20 mouse cellular contexts compared by ENCODE assay signal in the genomic region with DNA sequence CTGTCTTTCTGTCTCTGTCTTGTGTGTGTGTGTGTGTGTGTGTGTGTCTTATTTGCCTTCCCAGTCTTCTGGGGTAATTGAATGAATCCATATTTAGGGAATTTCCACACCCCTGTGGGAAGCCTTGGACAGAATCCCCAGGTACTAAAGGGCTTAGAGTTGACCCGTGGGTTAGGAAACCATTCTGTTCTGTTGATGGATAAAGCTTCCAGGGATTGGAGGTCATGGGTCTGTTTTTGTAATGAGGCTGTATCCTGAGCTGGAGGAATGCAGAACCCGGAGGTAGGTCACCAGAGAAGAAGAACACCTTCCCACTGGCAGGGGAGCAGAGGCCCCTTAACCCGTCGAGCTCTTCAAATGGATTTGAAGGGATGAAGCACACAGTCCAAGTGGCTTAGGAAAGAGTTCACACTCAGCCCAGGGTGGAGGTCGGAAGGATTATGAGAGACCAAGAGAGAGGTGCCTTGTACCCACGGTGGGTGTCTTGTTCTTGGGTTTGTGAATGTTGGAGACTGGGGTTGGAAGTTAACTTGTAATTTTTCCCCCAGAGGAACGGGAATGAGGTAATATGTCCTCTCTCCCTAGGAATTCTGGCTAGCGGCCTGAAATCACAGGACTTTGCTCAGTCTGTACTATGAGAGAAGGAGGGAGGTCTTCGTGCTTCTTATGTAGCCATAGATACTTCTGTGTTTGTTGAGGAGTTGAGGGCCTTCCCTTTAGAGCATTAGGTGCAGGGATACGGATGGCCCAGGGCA. TPM values are rescaled to one million over a fixed set of nuclear protein-coding genes. Genes with fewer than 3 reads are reported as not detected.
A peak's percentile ranks its signal among the peaks of the same experiment; 100 is the strongest.
DNase-seq lines count a peak whose midpoint lies in the region; ATAC-seq lines count a peak whose summit lies in the region.
"Had no signal": no experiment of that assay in that cellular context is flagged by ENCODE, and none has a peak within 500 bp of the region (broad histone marks: within the 10 kb centered on the region; RNA-seq: fewer than 3 reads in every experiment).

No protein-coding gene starts in this region.

- H3K4me2 ChIP-seq in liver, embryonic 12.5 days: no peak overlapping the region
- H3K4me2 ChIP-seq in liver, embryonic 11.5 days: no peak overlapping the region
- H3K4me2 ChIP-seq: forebrain, embryonic 12.5 days; heart, embryonic 13.5 days; limb, embryonic 13.5 days; neural tube, embryonic 12.5 days had no signal

- H3K36me3 ChIP-seq in liver, embryonic 12.5 days: no peaks in the 10 kb centered on the region
- H3K36me3 ChIP-seq in liver, embryonic 11.5 days (ENCODE audit: control insufficient read depth, insufficient read depth, low read length): no peaks in the 10 kb centered on the region
- H3K36me3 ChIP-seq: forebrain, embryonic 12.5 days; heart, embryonic 13.5 days; limb, embryonic 13.5 days; neural tube, embryonic 12.5 days had no signal

- intact Hi-C loops in gastrocnemius, postnatal 14 days (cut with DNase I; ENCODE audit: low total_unique reads): no loop called here

- 56% methylated on average over 10 of the region's 10 CpGs for WGBS in liver, embryonic 12.5 days (ENCODE audit: insufficient replicate concordance)
- WGBS in liver, embryonic 11.5 days: 67% methylated on average over 10 of the region's 10 CpGs

- ATAC-seq in liver, embryonic 12.5 days: no peak
- ATAC-seq in liver, embryonic 11.5 days (replicated peaks; ENCODE audit: low FRiP score): no peak
- ATAC-seq in frontal cortex, adult (ENCODE audit: low TSS enrichment): no peak
- ATAC-seq: lung, postnatal 0 days had no signal

- peak; percentile 23 for DNase-seq in gastrocnemius, adult 18-20 months (ENCODE audit: low spot score)
- no peak for DNase-seq in gastrocnemius, postnatal 14 days
- no peak for DNase-seq in liver, embryonic 11.5 days (ENCODE audit: low spot score)
- DNase-seq in kidney, postnatal 14 days: peak; percentile 72
- peak; percentile 21 for DNase-seq in skeletal muscle tissue, adult 2 months (ENCODE audit: low read depth, low spot score)
- DNase-seq in cerebellum, adult 18-20 months: no peak
- DNase-seq: cerebellum, postnatal 10 days; embryo, embryonic 11 days; gastrocnemius, postnatal 36 days; thymus, postnatal 14 days had no signal

- H3K27me3 ChIP-seq in liver, embryonic 12.5 days (replicated peaks): peaks cover 17% of the 10 kb centered on the region
- no peaks in the 10 kb centered on the region for H3K27me3 ChIP-seq in liver, embryonic 11.5 days (replicated peaks; ENCODE audit: control insufficient read depth, insufficient read depth, low read length)
- H3K27me3 ChIP-seq: neural tube, embryonic 12.5 days had no signal

- H3K4me3 ChIP-seq in liver, embryonic 12.5 days: no peak overlapping the region
- H3K4me3 ChIP-seq in liver, embryonic 11.5 days (ENCODE audit: low read depth, low read length): no peak overlapping the region
- H3K4me3 ChIP-seq: forebrain, embryonic 12.5 days; heart, embryonic 13.5 days; left cerebral cortex, adult 2 months; limb, embryonic 13.5 days; megakaryocyte, embryonic 14.5 days; neural tube, embryonic 12.5 days had no signal

- no peaks in the 10 kb centered on the region for H3K9me3 ChIP-seq in liver, embryonic 12.5 days (replicated peaks)
- H3K9me3 ChIP-seq in liver, embryonic 11.5 days (ENCODE audit: control insufficient read depth, low read length): no peaks in the 10 kb centered on the region
- H3K9me3 ChIP-seq: forebrain, embryonic 12.5 days; heart, embryonic 13.5 days; limb, embryonic 13.5 days; megakaryocyte, embryonic 14.5 days; neural tube, embryonic 12.5 days had no signal

- no peak overlapping the region for H3K9ac ChIP-seq in liver, embryonic 12.5 days
- H3K9ac ChIP-seq in liver, embryonic 11.5 days (ENCODE audit: low read depth, low read length): no peak overlapping the region
- H3K9ac ChIP-seq: forebrain, embryonic 12.5 days; heart, embryonic 13.5 days; limb, embryonic 13.5 days; neural tube, embryonic 12.5 days had no signal

- no peaks in the 10 kb centered on the region for H3K4me1 ChIP-seq in liver, embryonic 12.5 days
- no peaks in the 10 kb centered on the region for H3K4me1 ChIP-seq in liver, embryonic 11.5 days (replicated peaks; ENCODE audit: control insufficient read depth, insufficient read depth, low read length)

- H3K27ac ChIP-seq in liver, embryonic 12.5 days: 0 out of 2 replicates have a peak overlapping the region, but pooled peaks have one; percentile 25
- H3K27ac ChIP-seq in liver, embryonic 11.5 days (ENCODE audit: low read depth, low read length): no peak overlapping the region
- H3K27ac ChIP-seq: forebrain, embryonic 12.5 days; heart, embryonic 13.5 days; left cerebral cortex, adult 2 months; limb, embryonic 13.5 days; neural tube, embryonic 12.5 days had no signal

RNA-seq across cellular contexts. Expression of a gene that starts 3.6 kb away (rescaled TPM):
- under 1 TPM; 0.57 to 0.74 TPM for total RNA-seq in gastrocnemius, adult 18-20 months (2021)
- 1 to 10 TPM; 1.4 to 2.1 TPM for total RNA-seq in gastrocnemius, postnatal 14 days (2021)
- 15.6 and 17.7 TPM in 2 replicates for polyA plus RNA-seq in liver, embryonic 12.5 days (2016; fragmentation: Nextera tagmentation; extraction: Ambion mirVana)
- polyA plus RNA-seq in liver, embryonic 11.5 days (2014; fragmentation: Nextera tagmentation; extraction: Ambion mirVana): 17.6 and 18.7 TPM in 2 replicates

RNA-seq across cellular contexts. Expression of a gene that starts 39.2 kb away (rescaled TPM):
- total RNA-seq in gastrocnemius, adult 18-20 months (2021): under 1 TPM in 1 of 2 experiments, not detected in 1; 0.26 TPM
- under 1 TPM; 0.29 to 0.69 TPM for total RNA-seq in gastrocnemius, postnatal 14 days (2021)
- 0.87 and 0.94 TPM in 2 replicates for polyA plus RNA-seq in liver, embryonic 12.5 days (2016; fragmentation: Nextera tagmentation; extraction: Ambion mirVana)
- 1.1 and 1.4 TPM in 2 replicates for polyA plus RNA-seq in liver, embryonic 11.5 days (2014; fragmentation: Nextera tagmentation; extraction: Ambion mirVana)
- polyA plus RNA-seq: heart, embryonic 13.5 days; hindbrain, embryonic 11.5 days; limb, embryonic 13.5 days; lung, postnatal 0 days had no signal

RNA-seq across cellular contexts. Expression of a gene that starts 57.9 kb away (rescaled TPM):
- total RNA-seq in gastrocnemius, adult 18-20 months (2021): 1 to 10 TPM in 1 of 2 experiments, under 1 TPM in 1; 0.91 to 1.4 TPM
- under 1 TPM; 0.47 to 0.78 TPM for total RNA-seq in gastrocnemius, postnatal 14 days (2021)
- polyA plus RNA-seq in liver, embryonic 12.5 days (2016; fragmentation: Nextera tagmentation; extraction: Ambion mirVana): 5.0 and 5.9 TPM in 2 replicates
- 3.6 and 5.5 TPM in 2 replicates for polyA plus RNA-seq in liver, embryonic 11.5 days (2014; fragmentation: Nextera tagmentation; extraction: Ambion mirVana)

Comparison
In these comparisons a context has a peak if more than half of its experiments do, and no peak if none do; other contexts are left out.
1. DNase-seq: peak in gastrocnemius, adult 18-20 months (single experiment), kidney, postnatal 14 days (single experiment) and skeletal muscle tissue, adult 2 months (single experiment); none in gastrocnemius, postnatal 14 days (single experiment), liver, embryonic 11.5 days (single experiment) and cerebellum, adult 18-20 months (0 of 2).